Mouse (Mus musculus): ENCODE data around the gene F2rl1.

F2rl1 gene

GRCm38 (mm10) chr13:95470970-95471369, 54.1 kb downstream of the F2rl1 start:
- no peak for DNase-seq (ENCODE audit: extremely low spot score, low spot score)

All from neural tube, embryonic 10.5 days (tissue).